Mouse (Mus musculus) lung, adult 2 months (tissue): Measurements from ENCODE around the gene Macf1. TPM values are rescaled to one million over a fixed set of nuclear protein-coding genes. Genes with fewer than 3 reads are reported as not detected.
"Not testable (repeated sequence)": the region's sequence is repeated elsewhere in the genome, so short reads cannot be mapped to it uniquely, and the experiment has no call there.

Experiments
- DNase-seq: peaks from one replicate; pipeline ENCODE4 v3.0.0; 2022
- H3K4me1 ChIP-seq: fragments of 200-500 bp; 2 replicates; pipeline ENCODE4 v1.6.1; 2011; ENCODE audit warnings: low read length; ENCODE audit not compliant: control insufficient read depth, insufficient read depth
- H3K4me3 ChIP-seq: fragments of 200-500 bp; replicated peaks from 2 replicates; pipeline ENCODE3; 2011; ENCODE audit warnings: low read depth, mild to moderate bottlenecking, control low read depth, low read length; ENCODE audit errors: extremely low read depth
- CTCF ChIP-seq: fragments of 200-500 bp; IDR thresholded peaks from 2 replicates; pipeline ENCODE4 v1.5.1; 2011; ENCODE audit warnings: mild to moderate bottlenecking, low read length, control low read depth; ENCODE audit not compliant: insufficient read depth
- POLR2A ChIP-seq: fragments of 200-500 bp; IDR thresholded peaks from 2 replicates; pipeline ENCODE4 v1.6.1; 2011; ENCODE audit warnings: low read depth, mild to moderate bottlenecking, control low read depth, low read length, borderline replicate concordance; ENCODE audit errors: extremely low read depth
- WGBS: fragments of 180-500 bp; shearing (Covaris S2); methylation state at CpG from one replicate; pipeline ENCODE4 v1.1.7; 2018; 5-methylcytosine and 5-hydroxymethylcytosine counted together
- polyA plus RNA-seq: library from polyadenylated mRNA; depleted of rRNA; stranded (reverse); fragments of >200 nt; gene quantifications from 2 replicates; pipeline ENCODE4 v1.2.3, GENCODE M21; 2012

The Macf1 gene
- polyA plus RNA-seq, 1 experiment: 249 TPM

DNA sequence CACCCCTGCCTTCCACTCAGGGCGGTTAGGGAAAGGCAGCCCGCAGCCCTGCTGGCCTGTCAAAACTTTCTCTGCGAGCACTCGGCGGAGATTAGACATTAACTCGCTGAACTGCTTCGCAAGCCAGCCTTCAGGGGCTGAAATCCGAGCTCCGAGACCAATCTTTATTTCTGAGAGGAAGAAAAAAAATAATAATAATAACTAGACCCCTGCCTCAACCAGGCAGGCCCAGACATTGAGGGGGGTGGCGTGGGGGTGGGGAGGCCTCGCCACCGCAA lies 20.5 kb downstream of the Macf1 start:
- Histone ChIP-seq H3K4me1 (peaks cover 11% of the 10 kb centered on the region), H3K4me3 (peak overlapping the region; percentile 79)
- DNase-seq: peak; percentile 37
- 1% methylated on average over 12 of the region's 12 CpGs for WGBS
- TF ChIP-seq CTCF: no peak

GRCm38 (mm10) chr4:123662914-123663687 lies 21.1 kb downstream of the Macf1 start:
- no peak for TF ChIP-seq CTCF
- no peak for TF ChIP-seq POLR2A
- Histone ChIP-seq H3K4me1 (peaks cover 11% of the 10 kb centered on the region), H3K4me3 (peak overlapping the region; percentile 79)
- 11% methylated on average over 15 of the region's 15 CpGs for WGBS
- DNase-seq: peak; percentile 36

- peaks cover 9% of the 10 kb centered on the region for H3K4me1 ChIP-seq
- no peak for TF ChIP-seq CTCF
- no peak for TF ChIP-seq POLR2A
- H3K4me3 ChIP-seq: no peak overlapping the region
- no peak for DNase-seq
- WGBS: 60% methylated on average over 1 of the region's 1 CpGs
Observed at GRCm38 (mm10) chr4:123658175-123658574, 26.0 kb downstream of the Macf1 start.

- no peak for TF ChIP-seq POLR2A
- no peak for TF ChIP-seq CTCF
- 79% methylated on average over 5 of the region's 5 CpGs for WGBS
- DNase-seq: no peak
- H3K4me3 ChIP-seq: no peak overlapping the region
- H3K4me1 ChIP-seq: peaks cover 6% of the 10 kb centered on the region
Observed at GRCm38 (mm10) chr4:123655245-123655644, 28.9 kb downstream of the Macf1 start.

- 90% methylated on average over 4 of the region's 4 CpGs for WGBS
- Histone ChIP-seq H3K4me1 (peaks cover 6% of the 10 kb centered on the region), H3K4me3 (no peak overlapping the region)
- no peak for DNase-seq
- TF ChIP-seq POLR2A (no peak), CTCF (no peak)
Observed at GRCm38 (mm10) chr4:123654566-123654965, 29.6 kb downstream of the Macf1 start.

DNA sequence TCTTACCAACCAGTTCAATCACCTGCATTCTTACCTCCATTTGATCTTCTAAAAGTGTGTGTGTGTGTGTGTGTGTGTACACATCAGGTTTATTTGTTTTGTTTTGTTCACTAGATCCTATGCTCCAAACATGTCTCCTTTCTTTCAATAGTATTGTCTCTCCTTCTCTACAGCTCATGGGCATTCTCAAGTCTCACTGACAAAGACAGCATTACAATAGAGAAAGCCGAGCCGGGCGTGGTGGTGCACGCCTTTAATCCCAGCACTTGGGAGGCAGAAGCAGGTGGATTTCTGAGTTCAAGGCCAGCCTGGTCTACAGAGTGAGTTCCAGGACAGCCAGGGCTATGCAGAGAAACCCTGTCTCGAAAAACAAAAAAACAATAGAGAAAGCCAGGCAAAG lies 30.7 kb downstream of the Macf1 start:
- not testable (repeated sequence) for DNase-seq, H3K4me3 ChIP-seq, H3K4me1 ChIP-seq
- WGBS: 88% methylated on average over 5 of the region's 5 CpGs

- WGBS: 60% methylated on average over 3 of the region's 3 CpGs
- peaks cover 11% of the 10 kb centered on the region for H3K4me1 ChIP-seq
- DNase-seq: no peak
Observed at GRCm38 (mm10) chr4:123652130-123652529, 32.0 kb downstream of the Macf1 start.

GRCm38 (mm10) chr4:123649131-123649530 lies 35.0 kb downstream of the Macf1 start:
- Histone ChIP-seq H3K4me1 (peaks cover 14% of the 10 kb centered on the region), H3K4me3 (no peak overlapping the region)
- WGBS: 75% methylated on average over 6 of the region's 6 CpGs
- TF ChIP-seq CTCF (no peak), POLR2A (no peak)
- DNase-seq: no peak

More at GRCm38 (mm10) chr4:123652130-123652529, 32.0 kb downstream of the Macf1 start:
- TF ChIP-seq POLR2A (no peak), CTCF (no peak)
- H3K4me3 ChIP-seq: no peak overlapping the region

- 73% methylated on average over 4 of the region's 4 CpGs for WGBS
- TF ChIP-seq POLR2A (no peak), CTCF (no peak)
- DNase-seq: no peak
- Histone ChIP-seq H3K4me3 (no peak overlapping the region), H3K4me1 (peaks cover 21% of the 10 kb centered on the region)
Observed at GRCm38 (mm10) chr4:123647668-123648067, 36.5 kb downstream of the Macf1 start.

GRCm38 (mm10) chr4:123647109-123647508 lies 37.1 kb downstream of the Macf1 start:
- no peak for DNase-seq
- TF ChIP-seq CTCF: no peak
- TF ChIP-seq POLR2A: no peak
- WGBS: 58% methylated on average over 2 of the region's 2 CpGs

More at GRCm38 (mm10) chr4:123647109-123647508, 37.1 kb downstream of the Macf1 start:
- H3K4me3 ChIP-seq: no peak overlapping the region
- H3K4me1 ChIP-seq: peaks cover 19% of the 10 kb centered on the region
